Mouse (Mus musculus) left cerebral cortex, postnatal 25 days (tissue): ENCODE data around the gene Nudt8. TPM values are rescaled to one million over a fixed set of nuclear protein-coding genes. Genes with fewer than 3 reads are reported as not detected.
"Not testable (repeated sequence)": the region's sequence is repeated elsewhere in the genome, so short reads cannot be mapped to it uniquely, and the experiment has no call there.

Experiments used
- DNase-seq, 2 experiments: peaks; one replicate each; pipeline ENCODE4 v3.0.0; 2022; ENCODE audit warnings: low spot score in 2 of 2, mixed read lengths in 1 of 2
- intact Hi-C: fragments of 180-260 bp; cut with DNase I; formaldehyde crosslinking; loops from one replicate; pipeline ENCODE4 v1.15.1; 2025
- total RNA-seq, 2 experiments: library from RNA; stranded (reverse); gene quantifications; 2 replicates each; pipeline ENCODE4 v1.2.3; 2021

Nudt8 gene
- total RNA-seq, 2 experiments from 2014 or later = 7.0 to 7.3 TPM

DNA sequence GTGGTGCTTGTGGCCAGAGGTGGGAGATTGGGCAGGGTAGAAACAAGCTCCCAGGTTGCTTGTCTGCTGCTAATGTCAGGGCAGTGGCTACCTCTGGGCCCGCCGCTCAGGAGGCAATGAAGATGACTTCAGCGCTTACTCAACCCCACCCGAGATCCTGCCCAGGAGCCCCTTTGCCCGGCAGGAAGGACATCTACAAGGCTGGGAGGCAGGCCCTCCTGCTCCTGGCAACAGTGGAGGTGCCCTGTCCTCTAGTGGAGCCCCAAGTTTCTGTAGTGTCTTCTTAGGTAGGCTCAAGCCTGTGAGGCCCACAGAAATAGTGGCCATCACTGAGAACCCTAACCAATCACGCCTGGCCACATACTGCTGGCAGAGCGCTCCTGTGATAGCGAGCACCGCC, 4.7 kb downstream of the Nudt8 start:
- intact Hi-C loops = no loop called here
- DNase-seq = no peak

DNA sequence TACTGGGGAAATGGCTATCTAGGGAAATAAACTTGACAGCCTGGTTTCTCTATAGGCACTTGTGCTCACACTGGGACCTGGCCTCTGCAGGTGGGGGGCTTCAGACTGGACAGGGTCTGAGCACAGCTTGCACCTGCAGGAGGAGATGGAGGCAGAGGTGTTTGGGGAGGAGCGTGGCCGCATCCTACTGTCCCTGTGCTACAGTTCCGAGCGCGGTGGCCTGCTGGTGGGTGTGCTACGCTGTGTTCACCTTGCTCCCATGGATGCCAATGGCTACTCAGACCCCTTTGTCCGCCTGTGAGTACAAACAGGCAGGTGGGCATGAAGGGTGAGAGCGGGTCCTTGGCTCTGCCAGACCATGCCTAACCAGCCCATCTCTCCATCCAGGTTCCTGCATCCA, 5.6 kb downstream of the Nudt8 start:
- intact Hi-C loops = no loop called here
- no peak for DNase-seq

DNA sequence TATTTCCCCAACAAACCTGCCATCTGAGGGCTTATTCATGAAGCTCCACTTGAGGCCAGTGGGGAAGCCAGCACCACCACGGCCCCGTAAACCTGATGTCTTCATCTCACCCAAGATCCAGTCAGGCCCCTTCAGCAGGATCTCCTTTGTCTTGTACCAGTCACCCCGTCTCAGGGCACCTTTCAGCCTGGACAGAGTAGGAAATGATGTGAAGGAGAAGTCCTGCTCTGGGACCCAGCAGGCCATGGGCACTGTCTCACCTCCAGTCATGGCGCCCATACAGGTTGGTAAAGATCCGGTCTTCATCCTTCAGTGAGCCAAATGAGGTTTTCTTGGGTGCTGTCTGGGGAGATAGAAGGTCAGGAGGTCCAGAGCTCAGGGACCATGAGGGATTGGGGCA, 10.7 kb downstream of the Nudt8 start:
- DNase-seq = no peak
- intact Hi-C loops = loop anchor here (10.0 kb wide), 1 partner anchor 294 kb away; the partner anchor contains the start of gene Grk2

DNA sequence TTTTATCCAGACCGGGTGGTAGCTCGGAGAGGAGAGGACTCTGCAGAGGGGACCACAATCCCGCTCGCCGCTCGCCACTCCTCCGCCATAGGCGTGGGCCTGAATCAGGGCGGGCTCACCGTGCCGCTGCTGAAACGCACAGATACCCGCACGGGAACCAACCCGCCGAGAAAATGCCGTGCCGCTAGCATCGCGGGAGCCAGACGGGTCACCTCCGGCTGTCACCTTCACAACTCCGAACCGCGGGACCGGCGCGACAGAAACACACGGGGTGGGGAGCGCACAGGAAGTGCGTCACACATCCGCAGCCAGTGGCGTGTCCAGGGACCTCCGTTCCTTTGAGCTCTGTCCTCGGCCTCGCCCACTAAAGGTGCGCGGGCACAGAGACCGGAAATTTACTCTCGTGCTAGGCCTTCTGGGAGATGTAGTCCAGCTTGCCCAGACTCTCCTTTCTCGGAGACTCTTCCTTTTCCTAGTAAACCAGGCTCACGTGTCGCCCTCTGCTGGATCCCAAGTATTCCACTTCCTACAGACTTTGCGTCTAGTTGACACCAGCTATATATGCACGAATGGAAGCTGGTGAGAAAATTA, 12.1 kb downstream of the Nudt8 start, which contains the start of gene Ndufv1:
Ndufv1 (minus strand) TSS at position 375 of the 591 bp plus-strand sequence.
- intact Hi-C loops = loop anchor here (1.0 to 10.0 kb wide), 3 partner anchors 12 to 292 kb away; partner anchors contain the start of genes Gm49405, Grk2 and Nudt8
- DNase-seq = peak; percentile 98 to 100

DNA sequence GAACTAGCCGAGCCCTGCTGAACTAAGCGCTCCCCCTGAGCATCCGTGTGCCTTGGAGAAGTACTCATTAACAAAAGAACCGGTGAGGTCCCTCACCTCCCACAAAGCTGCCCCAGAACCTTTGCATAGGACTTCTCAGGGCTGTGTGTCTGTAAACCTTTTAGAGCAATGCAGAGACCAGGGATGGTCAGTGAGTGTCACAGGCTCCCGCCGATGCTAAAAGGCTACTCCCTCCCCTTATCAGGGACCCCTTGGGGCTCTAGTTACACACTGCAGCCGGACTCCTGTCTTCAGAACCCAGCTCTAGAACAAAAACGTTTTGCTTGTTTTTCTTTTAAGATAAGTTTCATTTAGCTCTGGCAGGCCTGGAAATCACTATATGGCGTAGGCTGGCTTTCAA, 12.7 kb downstream of the Nudt8 start:
- DNase-seq = no peak
- intact Hi-C loops = loop anchor here (1.0 to 10.0 kb wide), 2 partner anchors 67 to 292 kb away; partner anchors contain the start of gene Grk2

DNA sequence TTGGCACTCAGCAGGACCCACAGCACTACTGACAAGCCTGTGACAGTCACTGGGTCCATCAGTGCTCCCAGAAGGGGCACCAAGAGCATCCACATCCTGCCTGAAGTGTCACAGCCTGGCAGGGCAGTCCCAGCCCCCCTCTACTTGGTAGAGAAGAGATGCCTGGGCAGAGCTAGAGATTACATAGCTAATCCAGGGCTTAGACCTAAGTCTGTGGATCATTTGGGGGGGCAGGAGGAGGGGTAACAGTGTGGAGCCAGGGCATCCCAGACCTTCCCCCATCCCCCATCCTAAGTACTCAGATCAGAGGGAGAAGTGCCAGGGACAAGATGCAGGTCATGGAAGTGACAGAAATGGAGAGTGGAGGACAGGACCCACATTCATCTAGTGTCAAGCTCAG, 14.4 kb downstream of the Nudt8 start:
- intact Hi-C loops = loop anchor here (5.0 to 10.0 kb wide), 3 partner anchors 77 to 290 kb away; partner anchors contain the start of gene Grk2
- no peak for DNase-seq

DNA sequence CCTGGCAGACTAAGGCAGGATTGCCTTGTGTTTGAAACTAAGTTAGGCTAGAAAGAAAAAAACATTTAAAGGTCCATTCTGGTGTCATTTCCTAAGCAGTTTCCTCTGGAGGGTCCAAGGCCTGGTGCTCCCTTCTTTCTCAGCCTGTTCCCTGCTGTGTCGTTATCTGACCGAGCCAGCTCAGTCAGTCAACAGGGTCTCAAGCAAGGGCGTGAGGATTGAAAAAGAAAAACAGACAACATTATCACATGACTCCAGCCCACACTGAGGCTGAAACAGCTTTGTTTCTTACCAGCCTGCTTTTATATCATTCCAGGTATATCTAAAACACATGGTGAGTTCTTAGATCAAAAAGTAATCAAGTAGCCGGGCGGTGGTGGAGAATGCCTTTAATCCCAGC, 15.3 kb downstream of the Nudt8 start:
- no peak for DNase-seq
- intact Hi-C loops = loop anchor here (5.0 to 10.0 kb wide), 3 partner anchors 77 to 289 kb away; partner anchors contain the start of gene Grk2

DNA sequence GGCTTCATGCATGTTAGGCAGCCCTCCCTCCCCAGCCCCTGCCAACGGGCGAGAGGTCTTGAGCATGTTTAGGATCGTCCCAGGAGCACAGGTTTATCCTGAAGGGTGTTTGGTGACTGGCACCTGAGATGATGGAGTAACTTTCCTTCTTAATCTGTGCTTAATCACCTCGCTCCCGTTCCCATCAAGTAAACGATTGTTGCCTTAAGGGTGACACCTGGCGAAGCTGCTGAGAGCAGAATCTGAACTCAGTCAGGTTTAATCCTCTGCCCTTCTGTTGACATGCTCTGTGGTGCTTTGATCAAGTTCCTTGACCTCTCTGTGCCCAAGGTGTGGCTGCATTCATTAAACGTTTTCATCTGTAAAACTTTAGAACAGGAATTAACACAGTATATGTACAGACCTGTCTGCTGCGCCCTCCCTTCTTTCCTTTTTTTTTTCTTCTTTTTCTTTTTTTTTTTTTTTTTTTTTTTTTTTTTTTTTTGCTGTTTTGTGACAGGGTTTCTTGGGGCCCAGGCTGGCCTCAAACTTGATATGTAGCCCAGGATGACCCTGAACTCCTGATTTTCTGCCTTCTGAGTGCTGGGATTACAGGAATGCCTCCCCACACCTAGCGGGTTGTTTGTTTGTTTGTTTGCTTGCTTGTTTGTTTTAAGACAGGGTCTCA, 17.7 kb downstream of the Nudt8 start:
- no peak for DNase-seq
- intact Hi-C loops = loop anchor here (2.0 to 10.0 kb wide), 4 partner anchors 74 to 287 kb away; partner anchors contain the start of gene Grk2

DNA sequence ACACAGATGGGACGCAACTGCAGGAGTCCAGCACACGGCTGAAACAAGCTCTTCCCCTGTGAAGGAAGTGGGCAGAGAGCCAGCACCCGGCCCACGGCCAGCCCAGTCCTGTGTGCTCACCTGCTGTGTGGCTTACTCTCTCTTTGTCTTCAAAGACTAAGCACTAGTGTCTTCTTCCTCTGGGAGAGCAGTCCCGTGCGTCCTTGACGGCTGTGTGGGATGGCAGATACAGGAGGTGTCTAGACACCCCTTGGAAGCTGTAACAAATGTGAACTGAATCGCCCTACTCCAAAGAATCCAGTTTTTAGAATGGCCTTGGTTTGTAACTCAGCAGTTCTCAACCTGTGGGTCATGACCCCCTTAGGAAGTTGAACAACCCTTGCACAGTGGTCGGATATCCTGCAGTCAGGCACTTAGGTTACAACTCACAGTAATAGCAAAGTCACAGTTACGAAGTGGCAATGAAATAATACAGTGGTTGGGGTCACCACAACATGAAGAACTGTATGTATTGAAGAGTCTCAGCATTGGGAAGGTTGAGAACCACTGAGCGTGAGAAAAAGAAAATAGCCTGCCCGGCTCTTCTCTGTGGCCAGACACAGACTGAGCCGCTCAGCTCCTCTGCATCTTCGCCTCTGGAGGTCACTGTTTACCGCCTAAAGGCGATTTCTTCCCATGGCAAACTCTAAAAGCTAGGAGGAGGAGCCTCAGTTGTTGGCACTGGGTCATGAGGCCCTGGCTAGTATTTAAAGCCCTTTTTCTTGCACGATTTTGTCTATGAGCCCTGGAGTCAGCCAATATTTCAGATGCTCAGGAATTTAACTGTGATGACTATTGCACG, 18.6 kb downstream of the Nudt8 start:
- intact Hi-C loops = loop anchor here (1.0 to 10.0 kb wide), 5 partner anchors 29 to 286 kb away; partner anchors contain the start of gene Grk2
- peak; percentile 77 to 88 for DNase-seq

DNA sequence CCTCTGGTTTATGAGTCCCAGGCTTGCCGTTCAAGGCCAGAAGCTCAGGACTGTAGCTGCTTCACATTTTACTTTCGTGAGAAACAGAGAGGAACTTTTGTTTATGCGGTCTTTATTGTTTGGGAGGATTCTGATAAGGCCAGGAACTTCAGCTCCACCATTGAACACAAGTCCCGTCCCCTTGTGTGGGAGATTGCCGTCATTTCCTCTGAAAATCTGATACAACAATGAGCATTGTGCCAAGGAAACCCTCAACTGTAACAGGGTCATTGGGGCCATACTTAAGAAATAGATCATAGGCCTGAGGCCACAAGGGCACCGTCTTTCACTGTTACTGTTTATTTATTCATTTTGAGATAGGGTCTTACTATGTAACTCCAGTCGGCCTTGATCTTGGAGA, 22.8 kb downstream of the Nudt8 start:
- intact Hi-C loops = no loop called here

DNA sequence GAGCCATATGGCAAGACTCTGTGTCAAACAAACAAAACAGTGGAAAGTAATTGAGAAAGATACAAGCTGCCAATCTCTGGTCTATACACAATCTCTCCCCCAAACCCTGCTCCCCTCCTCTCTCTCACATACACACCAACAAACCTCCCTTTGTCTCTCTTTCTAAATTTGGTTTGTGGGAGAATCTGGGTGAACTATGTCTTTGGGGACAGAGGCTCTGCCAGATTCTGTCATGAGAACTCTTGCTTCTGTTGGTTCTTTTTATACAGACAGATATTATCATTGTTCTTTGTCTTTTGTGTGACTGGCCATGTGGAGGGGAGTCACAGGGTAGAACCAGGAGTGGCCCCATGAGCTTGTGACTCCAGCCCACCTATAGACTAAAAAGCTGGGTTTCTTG, 27.2 kb downstream of the Nudt8 start:
- DNase-seq = no peak
- intact Hi-C loops = loop anchor here (5.0 kb wide), 1 partner anchor 60 kb away; no protein-coding TSS in a partner anchor

More for the DNA sequence above, 22.8 kb downstream of the Nudt8 start:
- DNase-seq = no peak

DNA sequence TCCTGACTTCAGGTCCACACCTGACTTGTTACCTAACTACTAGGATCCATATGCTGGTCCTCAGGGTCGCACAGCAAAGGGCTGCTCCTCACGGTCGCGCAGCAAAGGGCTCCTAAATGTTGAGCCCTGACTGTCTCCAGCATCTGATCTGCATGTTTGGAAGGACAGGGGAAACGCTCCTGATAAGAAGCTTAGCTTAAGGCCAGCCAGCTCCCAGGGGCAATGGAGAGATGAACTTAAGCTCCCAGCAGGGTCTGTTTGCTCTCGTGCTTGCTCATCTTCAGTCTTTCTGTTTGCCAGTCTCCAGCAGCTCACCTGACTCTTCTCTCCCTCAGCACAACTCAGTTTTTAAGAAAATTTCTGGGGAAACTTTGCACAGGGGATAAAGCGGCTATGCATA, 32.3 kb downstream of the Nudt8 start:
- DNase-seq = no peak
- intact Hi-C loops = no loop called here

DNA sequence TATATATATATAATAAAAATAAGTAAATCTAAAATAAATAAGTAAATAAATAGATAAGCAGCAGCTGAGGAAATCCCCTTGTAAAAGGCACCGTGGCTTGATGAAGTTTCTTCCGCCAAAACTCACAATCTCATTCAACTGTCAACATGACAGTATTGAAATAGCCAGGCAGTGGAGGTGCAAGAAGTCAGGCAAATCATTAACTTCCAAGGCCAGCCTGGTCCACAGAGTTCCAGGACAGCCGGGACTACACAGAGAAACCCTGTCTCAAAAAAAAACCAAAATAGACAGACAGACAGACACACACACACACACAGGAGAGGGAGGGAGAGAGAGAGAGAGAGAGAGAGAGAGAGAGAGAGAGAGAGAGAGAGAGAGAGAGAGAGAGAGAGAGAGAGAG, 32.9 kb downstream of the Nudt8 start:
- DNase-seq = no peak
- intact Hi-C loops = no loop called here

DNA sequence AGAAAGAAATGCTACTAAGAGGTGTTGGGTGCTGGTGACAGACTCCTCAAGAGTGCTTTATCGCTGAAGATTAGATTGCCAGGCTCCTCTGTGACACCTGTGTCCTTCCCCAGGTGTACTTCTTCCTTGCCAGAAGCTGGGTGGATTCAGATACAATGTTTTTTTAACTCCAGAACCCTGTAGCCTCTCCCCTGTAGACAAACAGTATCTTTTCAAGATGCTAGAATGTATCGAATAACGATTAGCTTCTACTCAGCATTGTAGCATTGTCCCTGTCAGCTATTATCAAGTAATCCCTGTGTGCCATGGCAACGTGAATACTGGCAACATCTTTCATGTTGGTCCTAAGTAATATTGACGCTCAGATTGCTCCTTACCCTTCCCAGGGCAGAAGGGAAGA, 33.4 kb downstream of the Nudt8 start:
- DNase-seq = no peak
- intact Hi-C loops = no loop called here

DNA sequence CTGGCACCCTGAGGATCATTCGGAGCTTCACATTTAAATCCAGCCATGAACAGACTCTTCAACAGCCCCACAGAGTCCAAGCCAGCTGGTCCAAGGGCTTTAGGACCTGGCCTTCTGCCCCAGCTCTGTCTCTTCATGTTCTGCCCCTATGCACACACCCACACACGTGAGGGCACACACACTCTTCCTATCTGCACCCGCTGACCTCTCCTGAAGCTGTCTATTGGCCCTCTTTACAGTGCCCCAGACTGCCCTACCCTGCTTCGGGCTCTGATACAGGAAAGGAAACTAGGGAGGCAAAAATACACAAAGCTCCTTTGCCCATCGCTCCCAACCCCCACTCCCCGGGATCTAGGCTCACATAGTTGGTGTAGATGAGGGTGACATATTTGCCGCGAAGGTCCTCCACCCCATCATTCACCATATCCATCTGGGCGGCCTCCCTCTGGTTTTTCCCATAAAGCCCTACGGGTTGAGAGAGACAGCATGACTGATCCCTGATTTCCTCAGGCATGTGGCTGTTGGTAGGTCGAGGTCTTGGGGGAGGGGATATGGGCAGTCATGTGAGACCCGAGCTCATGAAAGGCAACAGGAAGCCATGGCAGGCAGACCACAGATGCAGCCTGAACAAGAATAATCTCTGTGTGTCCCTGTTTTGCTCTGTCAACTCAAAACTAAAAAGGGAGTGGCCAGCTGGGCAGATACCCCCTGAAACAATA, 36.1 kb downstream of the Nudt8 start:
- intact Hi-C loops = no loop called here

DNA sequence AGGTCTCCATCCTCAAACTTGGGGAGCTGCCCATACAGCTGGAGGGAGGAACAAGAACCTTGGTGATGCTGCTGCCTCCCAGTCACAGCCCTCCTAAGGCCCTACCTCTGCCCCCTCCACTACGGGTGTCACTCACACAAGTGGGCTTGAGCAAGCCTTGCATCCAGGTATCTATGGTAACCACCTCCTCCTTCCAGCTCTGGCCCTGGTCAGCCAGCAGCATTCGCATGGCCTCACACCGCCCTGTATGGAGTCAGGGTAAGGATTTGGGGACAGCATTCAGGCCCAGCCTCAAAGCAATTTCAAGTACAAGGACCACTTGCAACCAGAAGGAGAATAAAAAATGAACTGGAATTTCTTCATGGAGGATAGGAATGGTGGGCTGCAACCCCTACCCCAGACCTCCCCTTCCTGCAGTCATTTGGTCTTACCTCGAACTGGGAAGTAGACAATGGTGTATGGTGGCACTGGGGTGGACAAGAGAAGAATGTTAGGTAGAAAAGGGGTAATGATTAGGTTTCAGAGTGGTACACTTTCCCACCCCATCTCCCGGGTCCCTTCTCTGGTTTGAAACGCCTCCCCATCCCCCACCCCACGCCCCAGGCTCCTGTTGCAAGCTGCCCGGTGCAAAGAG, 36.9 kb downstream of the Nudt8 start:
- intact Hi-C loops, DNase-seq: not testable (repeated sequence)

More for the DNA sequence above, 36.1 kb downstream of the Nudt8 start:
- DNase-seq = no peak

DNA sequence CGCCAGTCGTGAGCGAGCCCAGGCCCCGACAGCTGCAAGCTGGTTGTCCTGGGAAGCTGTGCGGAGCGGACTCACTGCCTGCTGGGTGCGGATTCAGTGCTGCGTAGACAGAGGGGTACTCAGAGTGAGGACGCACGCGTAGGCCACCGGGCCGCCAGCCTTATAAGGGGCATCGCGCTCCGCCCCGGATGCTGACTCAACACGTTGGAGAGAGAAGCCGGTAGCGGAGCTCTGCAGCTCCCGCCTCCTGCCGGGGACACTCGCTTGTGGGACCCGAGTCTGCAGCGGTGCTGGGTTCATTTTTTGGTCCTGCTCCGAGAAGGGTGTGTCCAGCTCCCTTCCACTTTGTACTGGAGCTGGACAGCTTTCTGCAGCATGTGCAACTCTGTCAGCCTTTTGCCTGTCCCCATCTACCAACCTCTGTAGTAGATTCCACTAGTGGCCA, 37.4 kb downstream of the Nudt8 start, which contains the start of gene Gstp1:
Gstp1 (minus strand) TSS at position 198 of the 445 bp plus-strand sequence.
- DNase-seq = peak; percentile 86 to 91

DNA sequence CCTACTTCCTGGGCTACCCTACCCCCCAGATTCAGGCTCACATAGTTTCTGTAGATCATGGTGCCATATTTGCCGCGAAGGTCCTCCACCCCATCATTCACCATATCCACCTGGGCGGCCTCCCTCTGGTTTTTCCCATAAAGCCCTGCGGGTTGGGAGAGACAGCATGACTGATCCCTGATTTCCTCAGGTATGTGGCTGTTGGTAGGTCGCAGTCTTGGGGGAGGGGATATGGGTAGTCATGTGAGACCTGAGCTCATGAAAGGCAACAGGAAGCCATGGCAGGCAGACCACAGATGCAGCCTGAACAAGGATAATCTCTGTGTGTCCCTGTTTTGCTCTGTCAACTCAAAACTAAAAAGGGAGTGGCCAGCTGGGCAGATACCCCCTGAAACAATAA, 40.6 kb downstream of the Nudt8 start:
- DNase-seq, intact Hi-C loops: not testable (repeated sequence)

More for the DNA sequence above, 37.4 kb downstream of the Nudt8 start, which contains the start of gene Gstp1:
- intact Hi-C loops = no loop called here

DNA sequence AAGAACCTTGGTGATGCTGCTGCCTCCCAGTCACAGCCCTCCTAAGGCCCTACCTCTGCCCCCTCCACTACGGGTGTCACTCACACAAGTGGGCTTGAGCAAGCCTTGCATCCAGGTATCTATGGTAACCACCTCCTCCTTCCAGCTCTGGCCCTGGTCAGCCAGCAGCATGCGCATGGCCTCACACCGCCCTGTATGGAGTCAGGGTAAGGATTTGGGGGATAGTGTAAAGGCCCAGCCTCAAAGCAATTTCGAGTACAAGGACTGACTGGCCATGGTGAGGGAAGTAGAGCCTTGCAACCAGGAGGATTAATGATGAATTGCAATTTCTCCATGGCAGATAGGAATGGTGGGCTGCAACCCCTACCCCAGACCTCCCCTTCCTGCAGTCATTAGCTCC, 41.1 kb downstream of the Nudt8 start:
- intact Hi-C loops, DNase-seq: not testable (repeated sequence)
